Mouse (Mus musculus) layer of hippocampus, adult 2 months (tissue): ENCODE results near the gene Phtf2. TPM values are rescaled to one million over a fixed set of nuclear protein-coding genes. Genes with fewer than 3 reads are reported as not detected.
A peak's percentile ranks its signal among the peaks of the same experiment; 100 is the strongest.
"Not testable (repeated sequence)": the region's sequence is repeated elsewhere in the genome, so short reads cannot be mapped to it uniquely, and the experiment has no call there.

ENCODE experiments used
- DNase-seq, 2 experiments: peaks; one replicate each; pipeline ENCODE4 v3.0.0; 2022; ENCODE audit warnings: low spot score in 2 of 2
- H3K27ac ChIP-seq: fragments of 200-600 bp; 2 replicates; pipeline ENCODE4 v1.8.1; 2022
- H3K4me3 ChIP-seq: fragments of 200-600 bp; 2 replicates; pipeline ENCODE4 v1.8.1; 2022; ENCODE audit warnings: mild to moderate bottlenecking
- CTCF ChIP-seq: fragments of 200-600 bp; conservative IDR thresholded peaks from 2 replicates; pipeline ENCODE4 v1.8.1; 2022; ENCODE audit warnings: antibody characterized with exemption, mild to moderate bottlenecking, moderate library complexity
- total RNA-seq, 2 experiments: library from RNA; stranded (reverse); gene quantifications; 2 replicates each; pipeline ENCODE4 v1.2.3; 2021

Gene Phtf2
- total RNA-seq, 2 experiments from 2014 or later = 12.1 to 13.6 TPM

- Histone ChIP-seq H3K4me3 (no peak overlapping the region), H3K27ac (no peak overlapping the region)
- TF ChIP-seq CTCF = no peak
- DNase-seq = no peak
These were observed 100.8 kb downstream of the Phtf2 start for GRCm38 (mm10) chr5:20781116-20781515.

DNA sequence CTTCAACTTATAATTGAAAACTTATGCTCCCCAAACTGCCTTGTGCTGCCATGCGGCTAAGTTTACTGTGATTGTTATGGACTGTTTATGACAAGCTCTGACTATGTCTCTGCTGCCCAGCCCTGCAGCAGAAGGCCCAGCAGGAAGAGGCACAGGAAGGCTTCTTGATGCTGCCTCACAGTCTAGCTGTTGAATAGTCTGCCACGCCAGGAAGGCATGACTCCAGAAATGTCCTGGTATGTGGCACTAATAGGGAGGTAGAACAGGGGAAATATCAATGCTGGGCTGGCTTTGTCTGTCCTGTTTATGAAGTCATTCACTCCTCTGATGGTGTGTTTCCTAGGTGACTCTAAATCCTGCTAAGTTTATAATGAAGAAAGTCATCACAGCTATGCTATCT, 102.7 kb downstream of the Phtf2 start:
- no peak for TF ChIP-seq CTCF
- H3K4me3 ChIP-seq = no peak overlapping the region
- H3K27ac ChIP-seq = no peak overlapping the region
- no peak for DNase-seq

GRCm38 (mm10) chr5:20778274-20778984, 103.5 kb downstream of the Phtf2 start:
- TF ChIP-seq CTCF = no peak
- DNase-seq = no peak
- H3K27ac ChIP-seq = no peak overlapping the region
- no peak overlapping the region for H3K4me3 ChIP-seq

GRCm38 (mm10) chr5:20773341-20773740, 108.6 kb downstream of the Phtf2 start:
- DNase-seq = peak; percentile 45 to 55
- TF ChIP-seq CTCF = peak; percentile 83
- no peak overlapping the region for H3K4me3 ChIP-seq
- H3K27ac ChIP-seq = no peak overlapping the region

GRCm38 (mm10) chr5:20765365-20765920, 116.5 kb downstream of the Phtf2 start:
- no peak overlapping the region for H3K27ac ChIP-seq
- H3K4me3 ChIP-seq = no peak overlapping the region
- TF ChIP-seq CTCF = no peak
- no peak for DNase-seq

GRCm38 (mm10) chr5:20762441-20762840, 119.5 kb downstream of the Phtf2 start:
- not testable (repeated sequence) for DNase-seq, H3K27ac ChIP-seq, H3K4me3 ChIP-seq

- H3K27ac ChIP-seq = no peak overlapping the region
- H3K4me3 ChIP-seq = no peak overlapping the region
- TF ChIP-seq CTCF = no peak
- DNase-seq = no peak
These were observed 121.4 kb downstream of the Phtf2 start for GRCm38 (mm10) chr5:20760368-20761162.

- DNase-seq = no peak
- no peak for TF ChIP-seq CTCF
- no peak overlapping the region for H3K4me3 ChIP-seq
- H3K27ac ChIP-seq = no peak overlapping the region
These were observed 122.2 kb downstream of the Phtf2 start for GRCm38 (mm10) chr5:20759771-20760170.

DNA sequence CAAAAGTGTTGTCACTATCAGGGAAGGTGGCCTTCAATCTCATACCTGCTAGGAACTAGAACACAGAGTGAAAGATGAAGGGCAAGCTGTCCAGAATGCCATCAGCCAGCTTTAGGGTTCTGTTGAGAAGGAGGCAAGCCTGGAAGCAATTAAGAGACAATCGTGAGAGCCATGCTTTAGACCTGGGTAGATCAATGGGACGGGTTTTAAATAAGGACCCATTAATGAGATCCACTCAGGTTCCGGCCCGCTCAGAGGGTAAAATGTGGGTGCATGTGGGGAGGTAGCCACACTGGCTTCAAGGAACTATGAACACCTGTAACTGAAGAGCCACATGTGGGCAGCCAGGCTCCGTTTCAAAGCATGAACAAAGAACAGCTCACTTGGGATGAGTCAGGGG, 128.0 kb downstream of the Phtf2 start:
- no peak overlapping the region for H3K27ac ChIP-seq
- DNase-seq = no peak
- no peak for TF ChIP-seq CTCF
- H3K4me3 ChIP-seq = no peak overlapping the region

GRCm38 (mm10) chr5:20753096-20753495, 128.8 kb downstream of the Phtf2 start:
- H3K27ac ChIP-seq = no peak overlapping the region
- DNase-seq = no peak
- TF ChIP-seq CTCF = no peak
- no peak overlapping the region for H3K4me3 ChIP-seq

- Histone ChIP-seq H3K4me3 (no peak overlapping the region), H3K27ac (no peak overlapping the region)
- TF ChIP-seq CTCF = no peak
- DNase-seq = peak in 1 of 2 experiments; percentile 10
These were observed 130.2 kb downstream of the Phtf2 start for GRCm38 (mm10) chr5:20751696-20752095.

DNA sequence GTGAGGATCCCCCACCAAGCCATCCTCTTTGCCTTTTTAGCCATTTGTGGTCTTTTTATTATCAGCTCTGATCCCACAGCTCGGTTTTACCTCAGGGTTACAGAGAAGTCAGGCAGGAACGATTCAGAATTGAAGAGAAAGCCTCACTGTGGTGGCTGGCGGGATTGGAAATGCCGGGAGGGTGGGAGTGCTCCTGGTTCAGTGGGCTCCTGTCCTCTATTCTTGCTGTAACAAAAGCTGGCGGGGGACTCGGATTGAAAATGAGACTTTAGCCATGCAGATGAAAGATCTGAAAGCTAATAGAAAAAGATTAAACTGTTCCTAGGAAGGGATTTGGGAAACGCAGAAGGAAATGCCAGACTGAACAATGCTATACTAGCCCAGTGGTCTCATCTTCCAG, 130.9 kb downstream of the Phtf2 start:
- TF ChIP-seq CTCF = no peak
- H3K27ac ChIP-seq = no peak overlapping the region
- DNase-seq = no peak
- H3K4me3 ChIP-seq = no peak overlapping the region

DNA sequence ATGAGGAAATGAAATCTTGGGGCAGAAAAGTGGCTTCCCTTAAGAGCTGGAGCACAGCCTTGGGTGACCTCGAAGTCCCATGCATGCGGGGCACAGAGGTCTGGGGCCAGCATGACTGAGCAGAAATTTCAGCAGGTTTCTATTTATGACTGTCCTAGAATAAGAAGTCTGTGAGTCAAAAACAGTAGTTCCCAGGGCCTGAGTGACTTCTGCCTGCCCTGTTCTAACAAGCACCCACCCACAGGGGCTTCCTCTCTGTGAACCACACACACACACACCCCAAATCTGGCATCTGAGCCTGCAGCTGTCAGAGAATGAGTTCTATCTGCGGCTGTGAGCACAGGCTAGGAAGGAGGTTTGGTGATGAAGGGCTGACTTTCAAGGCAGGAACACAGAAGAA, 132.4 kb downstream of the Phtf2 start:
- DNase-seq = no peak
- Histone ChIP-seq H3K4me3 (no peak overlapping the region), H3K27ac (no peak overlapping the region)
- no peak for TF ChIP-seq CTCF
